Mouse (Mus musculus): ENCODE data around the gene Inka1.

Inka1 gene

GRCm38 (mm10) chr9:107984052-107984753, 1.5 kb downstream of the Inka1 start:
- no peak for DNase-seq (ENCODE audit: low spot score in 2 of 2)

GRCm38 (mm10) chr9:107983421-107983890, 2.2 kb downstream of the Inka1 start:
- peak; percentile 61 to 69 for DNase-seq (ENCODE audit: low spot score in 2 of 2)

GRCm38 (mm10) chr9:107982681-107983346, 2.9 kb downstream of the Inka1 start, which contains the start of gene Gm20661:
Gene Gm20661 (plus strand): TSS chr9:107983058.
- DNase-seq (ENCODE audit: low spot score in 2 of 2), result peak; percentile 61 to 71

GRCm38 (mm10) chr9:107981684-107982605, 3.7 kb downstream of the Inka1 start:
- DNase-seq (ENCODE audit: low spot score in 2 of 2), result no peak

- DNase-seq (ENCODE audit: low spot score in 2 of 2), result no peak
These were observed 6.9 kb downstream of the Inka1 start for GRCm38 (mm10) chr9:107978815-107979214.

GRCm38 (mm10) chr9:107975399-107976386, 10.0 kb downstream of the Inka1 start, which contains the start of gene Uba7:
Gene Uba7 (plus strand): TSS chr9:107975505.
- DNase-seq (ENCODE audit: low spot score in 2 of 2), result peak; percentile 69 to 79

- DNase-seq (ENCODE audit: low spot score in 2 of 2), result peak; percentile 41 to 69
These were observed 11.0 kb downstream of the Inka1 start for GRCm38 (mm10) chr9:107974491-107975171.

GRCm38 (mm10) chr9:107971690-107972541, 13.8 kb downstream of the Inka1 start:
- DNase-seq (ENCODE audit: low spot score in 2 of 2), result peak; percentile 51 to 72

GRCm38 (mm10) chr9:107970311-107970710, 15.4 kb downstream of the Inka1 start:
- DNase-seq (ENCODE audit: low spot score in 2 of 2), result no peak

- DNase-seq (ENCODE audit: low spot score in 2 of 2), result no peak
These were observed 17.1 kb downstream of the Inka1 start for GRCm38 (mm10) chr9:107968531-107968930.

- no peak for DNase-seq (ENCODE audit: low spot score in 2 of 2)
These were observed 18.2 kb downstream of the Inka1 start for GRCm38 (mm10) chr9:107967437-107967836.

- DNase-seq (ENCODE audit: low spot score in 2 of 2), result no peak
These were observed 19.0 kb downstream of the Inka1 start for GRCm38 (mm10) chr9:107966676-107967075.

GRCm38 (mm10) chr9:107964681-107965080, 21.0 kb downstream of the Inka1 start:
- DNase-seq (ENCODE audit: low spot score in 2 of 2), result no peak

GRCm38 (mm10) chr9:107963700-107964099, 22.0 kb downstream of the Inka1 start:
- peak; percentile 64 for DNase-seq (ENCODE audit: low spot score in 2 of 2)

GRCm38 (mm10) chr9:107962916-107963315, 22.8 kb downstream of the Inka1 start:
- no peak for DNase-seq (ENCODE audit: low spot score in 2 of 2)

- DNase-seq (ENCODE audit: low spot score in 2 of 2), result no peak
These were observed 23.8 kb downstream of the Inka1 start for GRCm38 (mm10) chr9:107961881-107962280.

GRCm38 (mm10) chr9:107961351-107961762, 24.3 kb downstream of the Inka1 start:
- DNase-seq (ENCODE audit: low spot score in 2 of 2), result no peak

- no peak for DNase-seq (ENCODE audit: low spot score in 2 of 2)
These were observed 24.8 kb downstream of the Inka1 start for GRCm38 (mm10) chr9:107960928-107961327.

GRCm38 (mm10) chr9:107959896-107960295, 25.8 kb downstream of the Inka1 start:
- no peak for DNase-seq (ENCODE audit: low spot score in 2 of 2)
